Mouse (Mus musculus): ENCODE measurements at regions not wholly inside any gene's neighbourhood (a gene's known extent, or its start where the extent isn't known, plus 50 kb on each side); places are given as distances from the start of the nearest gene placed in this dataset.

DNA sequence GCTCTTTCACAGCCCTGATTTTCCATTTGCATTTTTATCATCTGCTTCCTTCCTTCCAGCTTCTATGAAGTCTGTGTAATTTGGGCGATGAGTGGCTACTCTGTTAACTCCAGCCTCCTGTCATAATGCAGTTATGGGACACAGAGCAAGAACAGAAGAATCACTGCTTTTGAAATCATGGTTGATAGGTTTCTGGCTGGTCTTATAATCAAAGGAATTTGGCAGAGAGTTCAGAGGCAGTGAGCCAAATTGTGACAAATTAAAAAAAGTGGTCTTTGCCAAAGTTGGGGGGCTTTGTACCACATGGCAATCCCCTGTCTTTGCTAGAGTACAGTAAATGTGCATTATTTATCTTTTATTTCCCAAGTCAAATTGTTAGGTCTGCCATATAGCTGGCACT lies 1292.6 kb downstream of the Rapgef2 start:
- no peak for DNase-seq (ENCODE audit: low read depth, low spot score)

DNA sequence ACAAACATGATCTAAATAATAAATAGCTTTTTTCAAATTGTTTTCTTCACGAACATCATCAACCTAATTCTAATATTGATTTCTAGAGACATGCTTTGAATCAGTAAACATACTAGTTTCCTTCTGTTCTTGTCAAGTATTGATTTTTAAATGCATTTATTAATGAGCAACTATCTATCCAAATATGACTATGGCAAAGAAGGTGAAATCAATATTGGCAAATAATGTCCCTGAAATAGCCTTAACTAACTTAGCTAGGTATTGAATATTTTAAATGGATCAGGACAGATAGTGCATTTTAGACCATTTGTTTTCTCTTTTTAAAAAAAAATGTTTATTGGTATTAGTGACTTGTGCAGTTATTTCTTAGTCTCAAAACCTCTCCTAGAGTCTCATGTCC lies 1341.5 kb downstream of the Rapgef2 start:
- DNase-seq (ENCODE audit: low read depth, low spot score): no peak

DNA sequence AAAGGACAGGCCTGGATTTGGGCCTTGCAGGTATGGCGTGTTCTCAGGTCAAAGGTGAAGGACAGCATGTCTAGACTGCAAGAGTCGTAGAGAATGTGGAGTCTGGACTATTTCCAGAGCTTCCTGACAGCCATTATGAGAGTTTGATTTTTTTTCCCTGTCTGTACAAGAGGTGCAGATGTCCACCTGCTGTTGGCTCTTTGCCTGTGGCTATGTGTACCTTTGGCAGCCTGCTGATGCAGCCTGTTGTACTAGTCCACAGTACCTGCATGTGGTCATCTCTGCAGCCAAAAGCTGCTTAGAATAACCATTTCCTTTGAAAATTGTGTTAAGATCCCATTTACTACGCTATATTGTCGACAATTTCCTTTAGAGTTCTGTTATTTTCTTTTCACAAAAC lies 1389.1 kb downstream of the Rapgef2 start:
- DNase-seq (ENCODE audit: low read depth, low spot score): no peak

DNA sequence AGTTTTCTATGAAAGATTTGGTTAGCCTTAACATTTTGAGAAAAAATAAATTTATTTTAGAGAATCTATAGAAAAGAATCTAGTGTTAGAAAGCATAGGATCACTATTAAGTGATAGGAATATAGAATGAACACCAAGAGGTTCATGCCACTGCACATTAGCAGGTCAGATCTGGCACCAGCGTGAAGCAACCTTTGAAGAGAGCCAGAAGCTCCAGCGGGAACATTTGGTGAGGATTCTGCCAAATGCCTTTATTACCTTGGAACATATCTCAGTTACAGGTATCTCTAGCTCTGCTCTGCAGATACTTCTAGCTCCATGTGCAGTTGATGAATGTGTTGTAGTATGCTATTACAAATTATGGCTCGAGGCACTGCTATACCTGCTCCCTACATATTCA lies 1398.7 kb downstream of the Rapgef2 start:
- DNase-seq (ENCODE audit: low read depth, low spot score): no peak

DNA sequence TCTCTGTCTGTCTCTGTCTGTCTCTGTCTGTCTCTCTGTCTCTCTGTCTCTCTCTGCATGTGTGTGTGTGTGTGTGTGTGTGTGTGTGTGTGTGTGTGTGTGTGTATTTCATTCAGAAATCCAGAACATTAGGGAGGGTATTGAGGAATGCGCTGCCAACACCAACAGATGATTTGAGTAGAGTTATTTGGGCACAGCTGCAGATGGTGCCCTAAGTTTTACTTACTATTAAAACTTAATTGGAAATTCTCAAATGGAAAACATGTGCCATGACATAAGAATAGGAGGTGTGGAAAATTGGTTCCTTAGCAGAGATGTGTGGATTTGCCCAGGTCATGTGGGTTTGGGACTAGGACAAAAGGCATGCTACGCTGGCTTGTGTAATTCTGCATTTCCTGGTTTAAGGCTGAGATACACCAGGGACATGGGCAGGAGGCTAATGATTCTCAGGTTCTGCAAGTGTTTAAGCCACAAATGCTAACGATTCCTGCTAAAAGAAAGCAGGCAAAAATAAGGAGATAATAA lies 1437.5 kb downstream of the Rapgef2 start:
- DNase-seq (ENCODE audit: low read depth, low spot score): no peak

DNA sequence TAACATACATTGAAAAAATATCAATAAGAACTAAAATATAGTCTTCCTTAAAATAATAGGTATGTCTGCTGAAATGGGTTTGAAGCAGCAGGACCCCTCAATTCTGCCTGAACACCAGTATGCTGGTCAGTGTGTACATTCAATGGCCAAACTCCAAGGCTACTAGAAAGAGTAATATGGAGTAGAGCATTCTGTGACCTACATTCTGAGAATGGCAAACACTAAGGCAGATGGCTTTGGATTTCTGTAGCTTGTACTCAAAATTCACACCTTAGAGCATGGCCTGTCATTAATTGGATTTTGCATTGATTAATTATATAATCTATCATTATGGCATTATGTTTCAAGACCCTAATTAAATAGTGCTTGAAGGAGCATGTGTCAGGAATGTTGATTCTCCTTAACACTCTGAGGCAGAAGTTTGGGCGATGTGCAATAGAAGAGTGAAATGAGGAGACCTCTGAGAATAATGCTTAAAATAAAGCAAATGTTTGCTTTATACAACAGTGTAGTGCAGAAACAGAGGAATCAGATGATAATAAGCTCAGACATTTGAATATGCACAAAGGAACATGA lies 1454.0 kb downstream of the Rapgef2 start:
- DNase-seq (ENCODE audit: low read depth, low spot score): no peak

DNA sequence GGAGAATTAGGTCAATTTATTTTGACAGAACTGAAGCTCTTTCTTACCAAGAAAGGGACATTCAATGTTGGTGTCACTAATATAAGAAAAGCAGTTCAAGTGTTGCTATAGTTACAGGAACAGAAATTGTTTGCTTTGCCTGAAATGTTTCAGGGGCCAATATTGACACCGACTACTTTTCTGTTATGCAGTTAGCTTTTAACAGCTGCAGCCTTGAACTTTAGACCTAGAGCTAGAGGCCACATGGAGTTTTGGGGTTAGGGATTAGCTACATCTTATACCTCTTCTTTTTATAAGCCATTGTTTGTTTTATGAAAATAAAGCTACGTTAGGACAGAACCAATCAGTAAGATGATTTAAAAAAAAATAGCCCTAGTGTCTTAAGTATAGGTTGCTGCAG lies 1454.6 kb downstream of the Rapgef2 start:
- DNase-seq (ENCODE audit: low read depth, low spot score): no peak

DNA sequence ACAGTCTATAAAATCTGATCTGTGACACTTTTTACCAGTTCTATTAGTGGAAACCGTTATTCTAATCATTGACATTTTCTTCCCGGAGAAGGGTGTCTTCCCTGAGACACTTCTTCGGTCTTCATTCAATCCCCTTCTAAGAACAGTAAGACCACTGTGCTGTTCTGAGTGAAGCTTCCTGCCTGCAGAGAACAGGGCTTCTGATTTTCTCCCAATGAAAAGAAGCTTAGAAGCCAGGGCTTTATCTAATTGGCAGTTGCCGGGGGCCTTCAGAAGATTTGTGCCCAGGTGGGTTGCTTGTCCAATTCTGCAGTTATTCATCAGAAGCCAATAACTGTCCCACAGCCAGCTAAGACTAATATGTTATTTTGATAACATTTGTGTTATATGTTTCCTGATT lies 1455.1 kb downstream of the Rapgef2 start:
- DNase-seq (ENCODE audit: low read depth, low spot score): no peak

DNA sequence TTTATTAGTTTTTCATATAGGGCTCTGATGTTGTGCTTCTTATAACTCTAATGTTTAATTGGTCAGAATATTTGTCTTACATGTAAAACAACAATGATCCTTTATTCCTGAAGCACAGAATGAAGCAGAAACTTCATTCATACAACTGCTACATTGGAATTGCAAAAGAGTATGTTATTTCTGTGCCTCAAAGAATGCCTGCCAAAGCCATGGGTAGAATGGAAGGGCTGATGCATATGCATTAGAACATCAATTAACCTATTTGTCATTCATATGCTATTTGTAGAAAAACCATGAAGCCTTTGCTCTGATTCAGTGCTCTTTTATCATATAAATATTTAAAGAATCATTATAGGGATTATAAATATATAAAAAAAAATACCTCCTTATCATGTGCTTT lies 1456.1 kb downstream of the Rapgef2 start:
- DNase-seq (ENCODE audit: low read depth, low spot score): no peak

DNA sequence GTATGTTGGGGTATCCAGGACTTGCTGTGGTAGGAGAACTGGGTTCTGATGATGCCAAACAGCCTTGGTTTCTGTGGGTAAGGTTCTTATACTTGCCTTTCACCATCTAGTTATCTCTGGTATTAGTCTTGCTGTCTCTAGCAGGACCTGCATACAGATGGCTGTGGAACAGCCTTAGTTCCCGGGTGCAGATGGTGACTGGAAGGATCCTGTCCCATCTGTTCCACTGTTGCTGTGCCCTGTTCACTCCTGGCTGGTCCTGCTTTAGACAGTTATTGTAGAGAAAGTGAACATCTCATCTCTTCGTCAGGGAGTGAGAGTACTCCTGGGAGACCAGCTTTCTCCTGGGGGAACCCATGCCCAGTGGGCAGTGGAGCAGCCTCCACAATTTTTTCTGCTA lies 1485.5 kb downstream of the Rapgef2 start:
- DNase-seq (ENCODE audit: low read depth, low spot score): no peak

DNA sequence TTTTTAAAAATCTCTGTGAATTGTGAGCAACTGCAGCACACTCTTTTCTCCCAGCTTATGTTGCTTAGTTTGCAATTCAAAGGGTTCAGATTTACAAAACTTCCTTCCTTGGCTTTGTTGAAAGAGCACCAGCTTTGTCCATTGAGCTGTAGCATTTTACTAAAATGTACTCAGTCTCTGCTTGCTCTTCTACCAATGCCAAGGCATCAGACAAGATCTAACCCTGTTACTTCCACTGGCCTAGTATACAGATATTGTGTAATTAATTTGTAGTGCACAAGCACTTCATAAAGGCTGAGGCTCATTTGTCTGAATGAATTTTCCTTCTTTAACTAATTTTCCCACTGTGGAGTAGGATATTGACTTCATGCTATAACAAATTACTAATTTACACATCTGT lies 1504.5 kb downstream of the Rapgef2 start:
- no peak for DNase-seq (ENCODE audit: low read depth, low spot score)

DNA sequence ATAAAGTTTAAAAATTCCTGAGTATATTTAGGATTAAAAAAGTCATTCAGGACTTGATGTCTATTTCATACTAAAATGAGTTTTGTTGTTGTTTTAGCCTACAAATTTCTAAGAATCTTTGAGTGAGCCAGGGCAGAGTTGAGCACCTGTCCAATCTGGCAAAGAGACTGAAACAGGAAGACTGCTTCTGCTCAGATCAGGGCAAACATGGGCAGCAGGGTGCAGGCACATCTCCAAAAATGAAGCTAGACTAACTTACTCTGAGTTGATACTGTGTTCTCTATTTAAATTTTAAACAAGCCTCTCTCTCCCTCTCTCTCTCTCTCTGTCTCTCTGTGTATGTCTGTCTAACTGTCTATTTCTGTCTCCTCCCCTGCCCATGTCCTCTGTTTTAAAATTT lies 1505.0 kb downstream of the Rapgef2 start:
- no peak for DNase-seq (ENCODE audit: low read depth, low spot score)

DNA sequence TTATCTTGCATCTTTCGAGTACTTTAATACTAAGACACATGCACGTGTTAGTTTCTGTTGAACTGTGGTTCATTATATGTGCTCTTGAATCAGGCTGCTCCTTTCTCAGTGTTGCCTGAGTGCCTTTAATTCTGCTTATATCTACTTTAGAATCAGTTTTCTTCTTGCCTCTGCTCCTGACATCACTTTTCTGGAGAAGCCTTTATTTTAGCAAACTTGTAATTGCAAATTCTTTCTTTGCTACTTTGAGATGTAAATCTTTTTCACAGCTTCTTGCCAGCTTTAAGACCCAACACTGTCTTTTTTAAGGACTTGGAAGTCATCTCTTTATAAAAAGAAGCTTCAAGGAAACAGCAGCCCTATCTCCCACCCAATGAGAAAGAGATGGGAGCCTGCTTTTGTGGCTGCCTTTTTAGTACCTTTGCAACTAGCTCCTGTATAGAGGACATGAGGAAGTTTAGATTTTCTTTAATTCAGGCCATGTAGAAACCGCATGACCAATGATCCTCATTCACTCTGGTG lies 1527.4 kb downstream of the Rapgef2 start:
- no peak for DNase-seq (ENCODE audit: low read depth, low spot score)

DNA sequence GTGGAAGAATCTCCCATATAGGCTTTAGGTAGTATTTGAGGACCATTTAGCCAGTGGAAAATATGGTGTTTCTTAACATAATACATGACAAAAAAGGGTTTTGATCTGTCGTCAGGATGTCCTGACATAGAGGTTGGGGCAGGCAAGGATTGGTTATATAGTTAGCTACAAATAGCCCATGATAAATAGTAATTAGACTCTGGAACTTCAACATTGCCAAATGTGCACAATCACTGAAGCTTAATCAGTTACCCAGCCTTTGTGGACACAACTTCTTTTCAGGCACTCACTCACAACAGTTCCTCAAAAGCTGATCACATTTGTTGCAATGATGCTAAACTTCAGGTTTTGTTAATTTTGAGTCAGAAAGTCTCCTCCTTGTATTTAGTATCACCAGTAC lies 1528.0 kb downstream of the Rapgef2 start:
- no peak for DNase-seq (ENCODE audit: low read depth, low spot score)

DNA sequence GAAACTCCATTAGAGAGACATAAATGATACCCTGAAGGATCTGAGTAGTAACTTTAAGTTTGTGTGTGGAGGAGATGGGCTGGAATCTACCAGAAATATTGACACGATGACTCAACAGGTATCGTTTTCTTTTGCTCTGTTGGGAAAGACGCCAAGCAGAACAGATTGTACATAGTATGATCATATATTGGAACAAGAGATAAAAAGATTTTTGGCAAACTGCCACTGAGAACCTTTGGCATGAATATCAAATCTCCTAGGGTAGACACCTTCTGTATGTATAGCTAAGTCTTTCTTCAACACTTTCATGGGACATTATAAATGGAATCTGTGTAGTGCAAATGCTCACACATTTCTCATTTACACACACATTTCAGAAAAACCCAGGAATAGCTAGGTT lies 1544.2 kb downstream of the Rapgef2 start:
- no peak for DNase-seq (ENCODE audit: low read depth, low spot score)

DNA sequence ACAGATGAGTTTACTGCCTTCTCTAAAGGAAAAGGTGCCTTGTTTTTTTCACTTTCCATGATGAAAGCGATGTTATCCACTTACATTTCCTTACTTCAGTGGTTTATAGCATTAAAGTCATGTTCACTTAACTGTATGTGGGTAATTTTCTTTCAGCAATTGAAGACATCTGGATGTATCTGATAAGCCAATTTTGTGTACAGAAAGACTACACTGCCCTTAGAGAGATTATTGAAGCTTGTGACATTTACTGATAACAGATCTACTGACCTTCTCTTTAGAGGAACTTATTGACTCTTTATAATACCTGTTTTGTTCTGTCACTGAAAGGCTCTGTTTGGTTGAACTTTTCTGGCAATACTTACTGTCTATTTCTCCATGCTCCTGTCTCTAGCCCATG lies 1568.5 kb downstream of the Rapgef2 start:
- no peak for DNase-seq (ENCODE audit: low read depth, low spot score)

DNA sequence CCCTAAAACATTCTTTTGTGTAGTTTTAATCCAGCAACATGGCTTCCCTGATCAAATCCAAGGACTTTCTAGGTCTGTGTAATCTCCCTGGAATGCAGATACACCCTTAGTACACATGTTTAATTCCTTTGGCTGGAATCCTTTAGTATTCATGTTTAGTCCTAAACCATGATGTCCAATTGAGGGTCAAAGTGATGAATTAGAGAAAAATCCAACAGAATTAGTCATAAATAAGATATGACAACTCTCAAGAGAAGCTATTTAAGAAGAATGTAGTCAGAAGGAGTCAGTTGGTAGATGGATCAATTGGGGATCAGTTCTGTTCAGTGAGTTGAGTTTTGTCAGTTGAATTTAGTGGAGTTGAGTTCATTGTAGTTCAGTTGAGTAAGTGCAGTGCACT lies 1590.7 kb downstream of the Rapgef2 start:
- DNase-seq (ENCODE audit: low read depth, low spot score): peak; percentile 3

DNA sequence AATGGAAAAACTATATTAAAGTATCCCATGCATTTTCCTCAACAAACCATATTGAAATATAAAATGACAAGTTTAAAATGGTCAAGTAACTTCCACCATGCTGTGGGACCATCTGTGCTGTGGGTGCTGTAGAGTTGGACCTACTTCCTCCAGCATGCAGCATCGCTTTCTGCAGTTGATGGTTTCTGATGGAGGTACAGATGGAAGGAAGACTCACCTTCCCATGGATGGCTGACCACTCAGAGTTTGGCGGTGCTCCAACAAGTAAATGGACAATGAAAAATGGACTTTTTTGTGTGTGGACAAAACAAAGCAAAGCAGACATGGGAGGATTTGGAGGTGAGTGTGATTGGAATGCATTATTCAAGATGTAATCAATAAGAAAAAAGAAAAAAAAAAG lies 1592.3 kb downstream of the Fstl5 start:
- no peak for DNase-seq (ENCODE audit: low read depth, low spot score)

DNA sequence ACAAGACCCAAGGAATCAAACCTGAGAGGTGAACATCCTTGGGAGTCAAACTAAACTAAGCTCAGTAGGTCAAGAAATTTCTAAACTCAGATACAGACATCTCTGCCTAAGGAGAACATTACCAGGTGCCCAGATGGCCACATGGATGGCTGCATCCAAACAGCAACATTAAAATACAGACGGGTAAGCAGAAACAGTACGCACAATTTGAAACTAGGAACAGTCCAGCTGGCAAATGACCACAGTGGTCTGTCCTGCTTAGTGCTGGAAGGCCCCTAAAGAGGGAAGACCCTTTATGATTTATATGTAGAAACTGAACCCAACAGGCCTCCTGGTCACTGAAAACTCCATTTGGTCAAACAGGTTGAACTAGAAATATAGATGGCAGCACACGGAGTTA lies 1579.8 kb downstream of the Fstl5 start:
- no peak for DNase-seq (ENCODE audit: low read depth, low spot score)
